Mouse (Mus musculus): ENCODE measurements at regions not wholly inside any gene's neighbourhood (a gene's known extent, or its start where the extent isn't known, plus 50 kb on each side); places are given as distances from the start of the nearest gene placed in this dataset.
A peak's percentile ranks its signal among the peaks of the same experiment; 100 is the strongest.

GRCm38 (mm10) chr4:127862875-127863274 lies 107.9 kb downstream of the CK137956 start:
- no peak for DNase-seq (ENCODE audit: low spot score in 2 of 2)

- no peak for DNase-seq (ENCODE audit: low spot score in 2 of 2)
Measured at GRCm38 (mm10) chr4:127861319-127862117, 109.2 kb downstream of the CK137956 start.

GRCm38 (mm10) chr4:127860271-127860670 lies 110.5 kb downstream of the CK137956 start:
- DNase-seq (ENCODE audit: low spot score in 2 of 2) = no peak

GRCm38 (mm10) chr4:127859505-127859904 lies 111.2 kb downstream of the CK137956 start:
- DNase-seq (ENCODE audit: low spot score in 2 of 2) = no peak

- DNase-seq (ENCODE audit: low spot score in 2 of 2) = no peak
Measured at GRCm38 (mm10) chr4:127858566-127858965, 112.2 kb downstream of the CK137956 start.

- DNase-seq (ENCODE audit: low spot score in 2 of 2) = no peak
Measured at GRCm38 (mm10) chr4:127855836-127856235, 114.9 kb downstream of the CK137956 start.

GRCm38 (mm10) chr4:127854776-127855409 lies 115.9 kb downstream of the CK137956 start:
- DNase-seq (ENCODE audit: low spot score in 2 of 2) = no peak

GRCm38 (mm10) chr4:127849306-127849705 lies 121.4 kb downstream of the CK137956 start:
- DNase-seq (ENCODE audit: low spot score in 2 of 2) = no peak

- no peak for DNase-seq (ENCODE audit: low spot score in 2 of 2)
Measured at GRCm38 (mm10) chr4:127846321-127846720, 124.4 kb downstream of the CK137956 start.

GRCm38 (mm10) chr4:127843421-127843820 lies 127.3 kb downstream of the CK137956 start:
- peak in 1 of 2 experiments; percentile 19 for DNase-seq (ENCODE audit: low spot score in 2 of 2)

DNA sequence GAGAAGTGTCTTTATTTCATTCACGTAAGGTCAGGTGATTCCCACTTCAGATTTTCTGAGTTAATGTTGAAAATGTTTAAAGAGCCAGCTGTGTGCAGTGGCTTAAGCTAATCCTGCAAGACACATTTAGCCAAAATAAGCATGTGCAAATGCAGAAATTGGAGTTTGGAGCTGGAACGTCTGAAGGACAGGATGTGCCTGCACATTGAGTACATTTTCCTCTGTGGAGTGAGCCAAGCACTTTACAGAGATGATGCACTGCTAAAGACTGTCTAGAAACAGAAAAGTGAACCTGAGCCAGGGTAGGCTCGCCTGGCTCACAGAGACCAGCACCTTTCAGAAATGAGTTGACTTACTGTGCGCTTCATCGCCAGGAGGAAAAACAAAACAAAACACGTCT lies 137.1 kb downstream of the CK137956 start:
- no peak for DNase-seq (ENCODE audit: low spot score in 2 of 2)

GRCm38 (mm10) chr4:127826988-127827387 lies 143.8 kb downstream of the CK137956 start:
- DNase-seq (ENCODE audit: low spot score in 2 of 2) = no peak

- peak in 1 of 2 experiments; percentile 23 for DNase-seq (ENCODE audit: low spot score in 2 of 2)
Measured at GRCm38 (mm10) chr4:127819501-127819900, 151.2 kb downstream of the CK137956 start.

GRCm38 (mm10) chr4:127819009-127819408 lies 151.7 kb downstream of the CK137956 start:
- DNase-seq (ENCODE audit: low spot score in 2 of 2) = no peak

DNA sequence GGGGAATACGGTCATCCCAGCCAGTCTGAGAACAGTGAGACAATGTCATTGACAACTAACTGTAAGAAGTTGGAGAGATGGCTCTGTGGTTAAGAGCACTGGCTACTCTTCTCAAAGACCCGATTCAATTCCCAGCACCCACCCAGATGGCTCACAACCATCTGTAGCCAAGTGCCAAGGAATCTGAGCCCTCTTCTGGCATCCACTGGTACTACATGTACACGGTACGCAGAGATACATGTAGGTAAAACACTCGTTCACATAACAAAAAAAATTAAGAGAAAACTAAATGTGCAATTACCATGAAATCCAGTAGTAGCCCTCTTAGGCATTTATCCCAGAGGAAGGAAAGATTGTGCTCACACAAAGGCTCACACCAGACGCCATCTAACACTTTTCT lies 156.1 kb downstream of the CK137956 start:
- no peak for DNase-seq (ENCODE audit: low spot score in 2 of 2)

- no peak for DNase-seq (ENCODE audit: low spot score in 2 of 2)
Measured at GRCm38 (mm10) chr4:127812047-127812545, 158.7 kb downstream of the CK137956 start.

DNA sequence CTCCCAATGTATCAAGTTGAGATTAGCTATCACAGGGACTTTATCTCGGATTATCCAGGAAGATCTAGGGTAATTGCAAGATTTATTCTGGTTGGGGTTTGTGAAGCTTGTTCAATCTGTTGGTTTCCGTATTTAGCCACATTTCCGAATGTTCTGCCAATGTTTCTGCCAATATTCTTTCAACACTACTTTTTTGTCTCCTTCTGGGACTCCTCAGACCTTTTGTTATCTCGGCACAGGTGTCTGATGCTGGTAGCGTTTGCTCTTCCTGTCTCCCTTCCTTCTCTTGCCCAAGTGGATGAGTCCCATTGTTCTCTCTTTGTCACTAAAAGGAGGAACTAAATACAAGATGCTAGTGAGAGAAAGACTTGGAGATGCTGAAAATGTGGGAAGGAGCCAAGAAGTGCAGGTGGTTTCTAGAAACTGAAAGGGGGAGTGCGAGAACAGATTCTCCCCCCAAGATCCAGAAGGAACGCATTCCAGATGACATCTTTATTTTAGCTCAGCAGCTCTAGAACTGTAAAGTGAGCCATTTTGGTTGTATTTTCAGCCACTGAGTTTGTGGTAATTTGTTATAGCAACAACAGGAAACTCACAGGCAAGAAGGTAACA lies 159.7 kb downstream of the CK137956 start:
- DNase-seq (ENCODE audit: low spot score in 2 of 2) = no peak

- peak in 1 of 2 experiments; percentile 12 for DNase-seq (ENCODE audit: low spot score in 2 of 2)
Measured at GRCm38 (mm10) chr4:127809006-127809405, 161.7 kb downstream of the CK137956 start.

DNA sequence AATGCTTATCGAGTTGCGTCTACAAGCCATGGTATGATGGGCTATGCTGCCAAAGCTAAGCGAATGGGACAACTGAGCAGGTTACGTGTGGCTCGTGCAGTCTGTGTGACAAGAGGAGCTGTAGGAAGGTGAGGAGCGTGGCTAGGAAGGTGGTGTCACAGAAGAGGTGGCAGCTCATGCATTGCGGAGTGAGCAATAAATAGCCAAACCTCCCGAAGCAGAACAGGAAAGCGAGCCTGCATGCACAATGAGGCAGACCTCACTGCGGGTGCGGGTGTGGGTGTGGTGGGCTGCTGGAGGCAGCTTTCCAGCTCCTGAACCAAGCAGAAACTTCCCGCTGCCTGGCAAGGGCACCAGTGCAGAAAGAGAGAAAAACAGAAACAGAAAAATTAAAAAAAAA lies 181.5 kb downstream of the CK137956 start:
- no peak for DNase-seq (ENCODE audit: low spot score in 2 of 2)

GRCm38 (mm10) chr4:127785786-127786185 lies 185.0 kb downstream of the CK137956 start:
- no peak for DNase-seq (ENCODE audit: low spot score in 2 of 2)

DNA sequence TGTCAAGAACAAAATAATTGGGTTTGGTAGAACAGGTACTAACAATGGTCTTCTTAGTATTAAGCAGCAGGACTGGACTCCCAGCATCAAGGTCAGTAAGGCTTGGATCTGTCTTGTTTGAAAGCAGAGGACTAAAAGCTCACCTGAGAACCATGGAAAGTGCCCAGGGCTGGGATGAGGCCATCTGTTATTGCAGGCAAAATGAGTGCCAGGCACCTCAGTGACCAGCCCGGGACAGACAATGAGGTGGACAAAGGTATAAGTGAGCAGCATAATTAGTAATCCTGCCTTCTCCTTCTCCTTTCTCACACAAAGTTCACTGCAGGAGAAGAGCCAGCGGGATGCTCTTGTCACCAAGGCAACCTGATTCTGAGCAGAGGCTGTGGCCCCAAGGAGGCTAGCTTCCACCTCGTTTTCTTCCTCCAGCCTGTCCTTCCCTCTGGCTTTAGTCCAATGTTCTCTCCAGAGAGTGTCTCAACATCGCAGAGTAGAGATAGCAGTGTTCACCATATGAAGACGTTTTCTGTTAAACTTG lies 198.7 kb downstream of the CK137956 start:
- no peak for DNase-seq (ENCODE audit: low spot score in 2 of 2)

- no peak for DNase-seq (ENCODE audit: low spot score in 2 of 2)
Measured at GRCm38 (mm10) chr4:127763736-127764135, 207.0 kb downstream of the CK137956 start.
